Mouse (Mus musculus) CH12.LX (cell line): ENCODE measurements around the gene Morc3. TPM values are rescaled to one million over a fixed set of nuclear protein-coding genes. Genes with fewer than 3 reads are reported as not detected.

Source experiments
- DNase-seq: peaks from one replicate; pipeline ENCODE4 v3.0.0-alpha.2; 2013; ENCODE audit errors: extremely low read depth
- H3K27ac ChIP-seq: 2 replicates; pipeline ENCODE4 v1.5.1; 2012; ENCODE audit warnings: low read depth, mild to moderate bottlenecking, control low read depth, moderate library complexity; ENCODE audit not compliant: insufficient read depth
- H3K27me3 ChIP-seq: replicated peaks from 2 replicates; pipeline ENCODE3; 2012; ENCODE audit warnings: inconsistent platforms
- H3K36me3 ChIP-seq, 2 experiments: replicated peaks in 1 of 2; 2 replicates each; pipeline versions ENCODE3 to v1.6.1; 2012; ENCODE audit warnings: inconsistent platforms in 1 of 2, low read length in 1 of 2, mild to moderate bottlenecking in 1 of 2, mixed read lengths in 1 of 2, moderate library complexity in 1 of 2; ENCODE audit not compliant: control insufficient read depth in 1 of 2, insufficient read depth in 1 of 2
- H3K4me1 ChIP-seq, 2 experiments: 2 replicates each; pipeline ENCODE4 v1.6.1; 2012; ENCODE audit warnings: inconsistent platforms in 1 of 2, moderate library complexity in 1 of 2; ENCODE audit not compliant: insufficient read depth in 2 of 2, control insufficient read depth in 1 of 2
- H3K4me2 ChIP-seq: 2 replicates; pipeline ENCODE4 v1.6.1; 2012; ENCODE audit warnings: low read depth, mild to moderate bottlenecking, control low read depth; ENCODE audit not compliant: poor library complexity, insufficient read depth, severe bottlenecking
- H3K4me3 ChIP-seq, 3 experiments: fragments of 150-350 bp in 1 of 3; sonication (generic) in 1 of 3; replicated peaks in 1 of 3; 2 replicates each; pipeline versions ENCODE3 to v1.5.1; 2011 to 2012; ENCODE audit warnings: low read depth in 2 of 3, low read length in 2 of 3, mild to moderate bottlenecking in 2 of 3, moderate library complexity in 2 of 3, control low read depth in 1 of 3, improper control_type of control experiment in 1 of 3, inconsistent platforms in 1 of 3, mixed read lengths in 1 of 3; ENCODE audit not compliant: poor library complexity in 1 of 3
- H3K79me2 ChIP-seq: replicated peaks from 2 replicates; pipeline ENCODE4 v1.6.1; 2012; ENCODE audit warnings: mild to moderate bottlenecking, moderate library complexity; ENCODE audit not compliant: control insufficient read depth, poor library complexity, insufficient read depth, severe bottlenecking; ENCODE audit errors: extremely low read depth
- H3K9ac ChIP-seq: 2 replicates; pipeline ENCODE4 v1.6.1; 2012; ENCODE audit warnings: low read depth, mild to moderate bottlenecking, control low read depth, moderate library complexity; ENCODE audit not compliant: insufficient read depth
- H3K9me3 ChIP-seq: replicated peaks from 2 replicates; pipeline ENCODE3; 2012; ENCODE audit warnings: low read length, inconsistent platforms, mixed read lengths
- BHLHE40 ChIP-seq: IDR thresholded peaks from 2 replicates; pipeline ENCODE4 v1.6.1; 2011; ENCODE audit warnings: mild to moderate bottlenecking, low read depth, low read length, improper control_type of control experiment
- CHD1 ChIP-seq: IDR thresholded peaks from 2 replicates; pipeline ENCODE4 v1.6.1; 2012; ENCODE audit warnings: low read depth, low read length, improper control_type of control experiment, inconsistent platforms
- CTCF ChIP-seq, 2 experiments: IDR thresholded peaks in 1 of 2; conservative IDR thresholded peaks in 1 of 2; 2 replicates each; pipeline ENCODE4 v1.5.1; 2011 to 2012; ENCODE audit warnings: low read depth in 2 of 2, low read length in 2 of 2, improper control_type of control experiment in 1 of 2, inconsistent platforms in 1 of 2, mild to moderate bottlenecking in 1 of 2, moderate library complexity in 1 of 2
- E2F4 ChIP-seq: IDR thresholded peaks from 2 replicates; pipeline ENCODE4 v1.6.1; 2011; ENCODE audit warnings: low read depth, low read length, improper control_type of control experiment; ENCODE audit not compliant: insufficient replicate concordance
- ELF1 ChIP-seq: IDR thresholded peaks from 2 replicates; pipeline ENCODE4 v1.6.1; 2014; ENCODE audit warnings: low read depth, mild to moderate bottlenecking, inconsistent platforms, low read length, improper control_type of control experiment
- HCFC1 ChIP-seq: IDR thresholded peaks from 2 replicates; pipeline ENCODE4 v1.6.1; 2012; ENCODE audit warnings: low read depth, mild to moderate bottlenecking, inconsistent platforms, low read length, improper control_type of control experiment
- IRF4 ChIP-seq: IDR thresholded peaks from 2 replicates; pipeline ENCODE4 v1.6.1; 2014; ENCODE audit warnings: low read depth, mild to moderate bottlenecking, inconsistent platforms, low read length, improper control_type of control experiment
- JUN ChIP-seq: IDR thresholded peaks from 2 replicates; pipeline ENCODE4 v1.6.1; 2011; ENCODE audit warnings: low read depth, mild to moderate bottlenecking, low read length, improper control_type of control experiment, moderate library complexity; ENCODE audit not compliant: insufficient read depth
- JUND ChIP-seq: conservative IDR thresholded peaks from 2 replicates; pipeline ENCODE4 v1.6.1; 2011; ENCODE audit warnings: low read depth, low read length, improper control_type of control experiment
- KAT2A ChIP-seq: IDR thresholded peaks from 2 replicates; pipeline ENCODE4 v1.6.1; 2012; ENCODE audit warnings: low read length, improper control_type of control experiment, inconsistent platforms; ENCODE audit not compliant: insufficient replicate concordance
- MAX ChIP-seq: IDR thresholded peaks from 2 replicates; pipeline ENCODE4 v1.6.1; 2011; ENCODE audit warnings: low read length, improper control_type of control experiment
- MEF2A ChIP-seq: IDR thresholded peaks from 2 replicates; pipeline ENCODE4 v1.6.1; 2014; ENCODE audit warnings: low read depth, mild to moderate bottlenecking, inconsistent platforms, low read length, improper control_type of control experiment, borderline replicate concordance
- MXI1 ChIP-seq: IDR thresholded peaks from 2 replicates; pipeline ENCODE4 v1.6.1; 2011; ENCODE audit warnings: mild to moderate bottlenecking, low read depth, low read length, improper control_type of control experiment
- MYC ChIP-seq: IDR thresholded peaks from 2 replicates; pipeline ENCODE4 v1.6.1; 2011; ENCODE audit warnings: low read depth, mild to moderate bottlenecking, improper control_type of control experiment, low read length
- NELFE ChIP-seq: IDR thresholded peaks from 2 replicates; pipeline ENCODE4 v1.6.1; 2011; ENCODE audit warnings: low read depth, low read length, improper control_type of control experiment
- NRF1 ChIP-seq: IDR thresholded peaks from 2 replicates; pipeline ENCODE4 v1.6.1; 2014; ENCODE audit warnings: low read depth, mild to moderate bottlenecking, inconsistent platforms, low read length, improper control_type of control experiment, moderate library complexity
- PAX5 ChIP-seq: IDR thresholded peaks from 2 replicates; pipeline ENCODE4 v1.6.1; 2012; ENCODE audit warnings: low read length, inconsistent platforms, mixed read lengths
- POLR2A ChIP-seq: IDR thresholded peaks from 2 replicates; pipeline ENCODE4 v1.6.1; 2011; ENCODE audit warnings: low read depth, mild to moderate bottlenecking, improper control_type of control experiment, low read length
- RAD21 ChIP-seq: IDR thresholded peaks from 2 replicates; pipeline ENCODE4 v1.6.1; 2011; ENCODE audit warnings: low read depth, mild to moderate bottlenecking, low read length, improper control_type of control experiment, moderate library complexity
- SIN3A ChIP-seq: IDR thresholded peaks from 2 replicates; pipeline ENCODE4 v1.6.1; 2012; ENCODE audit warnings: low read length, improper control_type of control experiment, inconsistent platforms
- SMC3 ChIP-seq: IDR thresholded peaks from 2 replicates; pipeline ENCODE4 v1.6.1; 2011; ENCODE audit warnings: low read depth, low read length, improper control_type of control experiment
- TCF12 ChIP-seq: IDR thresholded peaks from 2 replicates; pipeline ENCODE4 v1.6.1; 2014; ENCODE audit warnings: low read depth, mild to moderate bottlenecking, inconsistent platforms, low read length, improper control_type of control experiment
- UBTF ChIP-seq: IDR thresholded peaks from 2 replicates; pipeline ENCODE4 v1.6.1; 2012; ENCODE audit warnings: low read depth, mild to moderate bottlenecking, inconsistent platforms, low read length, improper control_type of control experiment, moderate library complexity
- USF1 ChIP-seq: IDR thresholded peaks from 2 replicates; pipeline ENCODE4 v1.6.1; 2014; ENCODE audit warnings: low read depth, mild to moderate bottlenecking, inconsistent platforms, low read length, improper control_type of control experiment
- USF2 ChIP-seq: conservative IDR thresholded peaks from 2 replicates; pipeline ENCODE4 v1.6.1; 2011; ENCODE audit warnings: low read depth, low read length, improper control_type of control experiment
- ZKSCAN1 ChIP-seq: IDR thresholded peaks from 2 replicates; pipeline ENCODE4 v1.6.1; 2012; ENCODE audit warnings: low read depth, inconsistent platforms, low read length, improper control_type of control experiment, borderline replicate concordance
- ZMIZ1 ChIP-seq: IDR thresholded peaks from 2 replicates; pipeline ENCODE4 v1.6.1; 2012; ENCODE audit warnings: low read depth, mild to moderate bottlenecking, inconsistent platforms, low read length, improper control_type of control experiment
- ZNF384 ChIP-seq: IDR thresholded peaks from 2 replicates; pipeline ENCODE4 v1.6.1; 2012; ENCODE audit warnings: low read depth, low read length, improper control_type of control experiment, inconsistent platforms
- dilution Hi-C: fragments of 300-500 bp; cut with MboI; formaldehyde crosslinking; loops from 2 replicates; pipeline ENCODE4 v1.14.3; 2020; ENCODE audit warnings: low sequenced_read_pairs; ENCODE audit not compliant: extremely low pct_unique_long_range_greater_than_20kb, extremely low pct_ligation_motif_present
- in situ Hi-C: fragments of 300-500 bp; cut with MboI; formaldehyde crosslinking; loops from 3 replicates; pipeline ENCODE4 v1.14.3; 2019; ENCODE audit warnings: low sequenced_read_pairs, low pct_ligation_motif_present, low pct_unique_long_range_greater_than_20kb, mixed read lengths
- polyA plus RNA-seq: library from polyadenylated mRNA; unstranded; fragments of >175 nt; gene quantifications from 2 replicates; pipeline ENCODE4 v1.2.1, GENCODE M21; 2012; ENCODE audit warnings: low read depth; ENCODE audit not compliant: insufficient read length
- total RNA-seq, 2 experiments: library from RNA; depleted of rRNA; stranded (reverse); fragments of 300-350 nt in 1 of 2; fragments of >200 nt in 1 of 2; gene quantifications; 2 replicates each; pipeline ENCODE4 v1.2.3; 2012 to 2014

Gene Morc3
- total and polyA plus RNA-seq, 3 experiments, result 17.8 to 53.2 (median 25.4) TPM

DNA sequence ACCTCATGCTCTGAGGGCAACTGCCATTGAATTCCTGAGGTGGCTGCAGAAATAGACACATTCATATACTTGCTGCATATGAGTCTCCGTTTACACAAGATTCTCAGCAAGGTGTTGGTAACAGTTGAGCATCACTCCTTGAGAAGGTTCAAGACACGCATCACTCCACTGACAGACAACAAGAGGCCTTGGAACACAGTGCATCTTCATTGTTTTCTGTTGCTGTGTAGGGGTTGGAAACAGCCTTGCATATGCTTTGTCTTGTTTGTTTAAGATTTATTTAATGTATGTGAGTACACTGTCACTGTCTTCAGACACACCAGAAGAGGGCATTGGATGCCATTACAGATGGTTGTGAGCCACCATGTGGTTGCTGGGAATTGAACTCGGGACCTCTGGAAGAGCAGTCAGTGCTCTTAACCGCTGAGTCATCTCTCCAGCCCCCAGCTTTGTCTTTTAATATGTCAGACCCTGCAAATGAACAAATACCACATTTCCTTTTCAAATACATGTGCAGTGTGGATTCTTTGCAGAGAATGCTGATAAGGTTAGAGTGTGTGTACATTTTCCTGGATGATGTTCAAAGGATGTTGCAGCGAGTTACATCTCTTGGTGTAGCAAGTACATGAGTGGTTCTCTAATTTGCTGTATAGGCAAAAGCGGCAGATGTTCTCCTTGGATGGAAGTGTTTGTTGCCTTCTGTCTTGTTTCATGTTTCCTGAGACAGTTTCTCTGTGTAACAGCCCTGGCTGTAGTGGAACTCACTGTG is 45.9 kb downstream of the Morc3 start:
- no peak for TF ChIP-seq HCFC1
- TF ChIP-seq IRF4, result no peak
- TF ChIP-seq SIN3A, result no peak
- TF ChIP-seq ELF1, result no peak
- no peak for TF ChIP-seq MEF2A
- TF ChIP-seq ZKSCAN1, result no peak
- TF ChIP-seq USF2, result no peak
- no peak for TF ChIP-seq SMC3
- no peak for TF ChIP-seq NRF1
- H3K27me3 ChIP-seq, result no peaks in the 10 kb centered on the region
- H3K27ac ChIP-seq, result no peak overlapping the region
- H3K79me2 ChIP-seq, result no peaks in the 10 kb centered on the region
- no peak overlapping the region for H3K4me2 ChIP-seq
- H3K36me3 ChIP-seq, result peaks cover 33 to 49% of the 10 kb centered on the region in 2 experiments
- dilution Hi-C loops (no loop called here), in situ Hi-C loops (no loop called here)
- no peak for DNase-seq
- no peaks in the 10 kb centered on the region for H3K9me3 ChIP-seq
- no peak overlapping the region for H3K9ac ChIP-seq
- no peak overlapping the region for H3K4me3 ChIP-seq
- no peaks in the 10 kb centered on the region for H3K4me1 ChIP-seq

DNA sequence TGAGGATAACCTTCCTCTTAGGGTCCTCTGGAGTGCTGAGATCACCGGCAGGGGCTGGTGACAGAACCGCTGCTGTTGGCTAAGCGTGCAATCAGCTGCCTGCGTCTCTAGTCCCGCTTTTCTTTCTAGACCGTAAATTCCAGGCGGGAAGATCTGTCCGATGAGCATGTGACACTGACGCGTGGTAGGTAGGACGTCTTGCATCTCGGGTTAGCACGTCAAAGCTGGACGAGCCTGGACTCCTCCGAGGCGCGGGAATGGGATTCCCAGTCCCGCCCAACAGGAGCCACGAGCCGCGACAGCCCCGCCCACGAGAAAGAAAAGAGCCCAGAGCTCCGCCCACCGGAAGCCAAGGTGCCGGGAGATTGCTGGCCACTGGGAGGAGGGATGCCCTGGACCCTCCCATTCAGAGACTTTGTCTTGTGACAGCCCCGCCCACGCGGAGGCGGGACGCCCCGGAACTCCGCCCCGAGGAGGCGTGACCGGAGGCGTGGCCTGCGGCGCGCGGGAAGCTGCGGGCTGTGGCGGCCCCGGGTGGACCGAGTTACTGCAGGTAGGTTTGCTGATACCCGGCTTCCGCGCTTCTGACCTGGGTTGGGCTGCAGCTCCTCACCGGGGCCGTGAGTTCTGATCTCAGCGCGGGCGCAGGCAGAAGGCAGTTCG is 51.6 kb downstream of the Morc3 start, which contains the start of gene Chaf1b:
TSS of gene Chaf1b (plus strand) at position 479 of the 663 bp plus-strand sequence.
- in situ Hi-C loops, result loop anchor here (10.0 kb wide), 1 partner anchor 199 kb away; the partner anchor contains the start of gene Cbr3
- no peak within 1 kb of the TSS for H3K27ac ChIP-seq
- no peaks in the 10 kb centered on the region for H3K9me3 ChIP-seq
- peaks cover 0 to 35% of the 10 kb centered on the region in 2 experiments; a peak in 3 of 4 replicates for H3K4me1 ChIP-seq
- peak within 1 kb of the TSS; percentile 55 for H3K9ac ChIP-seq
- H3K36me3 ChIP-seq, result peaks cover 10 to 33% of the 10 kb centered on the region in 2 experiments
- H3K79me2 ChIP-seq, result no peaks in the 10 kb centered on the region; the same call in 1 of the 2 replicates
- peak; percentile 99 for DNase-seq
- H3K4me2 ChIP-seq, result peak within 1 kb of the TSS; percentile 83
- no peaks in the 10 kb centered on the region for H3K27me3 ChIP-seq
- peak within 1 kb of the TSS; percentile 81 to 89 (median 83) for H3K4me3 ChIP-seq
- dilution Hi-C loops, result no loop called here
- TF ChIP-seq SMC3 (no peak), HCFC1 (peak; percentile 59), E2F4 (peak; percentile 73; the same call in 1 of the 2 replicates), MAX (peak; percentile 70), JUN (no peak), USF2 (no peak; the same call in 1 of the 2 replicates), NELFE (peak; percentile 72), ZMIZ1 (peak; percentile 81), IRF4 (no peak), ZNF384 (no peak), JUND (no peak), ELF1 (peak; percentile 89), RAD21 (peak; percentile 28), BHLHE40 (peak; percentile 52; the same call in 1 of the 2 replicates), PAX5 (no peak), MYC (peak; percentile 14; the same call in 1 of the 2 replicates), MEF2A (0 out of 2 replicates have a peak, but pooled peaks have one; percentile 8), POLR2A (peak; percentile 83), CHD1 (no peak), TCF12 (peak; percentile 69; the same call in 1 of the 2 replicates), MXI1 (peak; percentile 67), UBTF (peak; percentile 76; the same call in 1 of the 2 replicates), USF1 (peak; percentile 8; the same call in 1 of the 2 replicates), ZKSCAN1 (no peak), CTCF (conservative IDR thresholded peaks at IDR 0.05 in 1 of 2, IDR thresholded peaks at IDR 0.05 in 1 of 2; ENCODE audit: low read depth in 2 of 2, low read length in 2 of 2) (peak in 1 of 2 experiments; percentile 30; a peak in 2 of 4 replicates), KAT2A (no peak)
